Mouse (Mus musculus) liver, postnatal 0 days (tissue): ENCODE measurements at regions not wholly inside any gene's neighbourhood (a gene's known extent, or its start where the extent isn't known, plus 50 kb on each side); places are given as distances from the start of the nearest gene placed in this dataset.
A peak's percentile ranks its signal among the peaks of the same experiment; 100 is the strongest.

ENCODE experiments used
- ATAC-seq: fragments of 200-750 bp; cut with Nextera tagmentation; 2 replicates; pipeline ENCODE4 v1.8.0; 2017; ENCODE audit warnings: mild to moderate bottlenecking, moderate library complexity
- DNase-seq: peaks from one replicate; pipeline ENCODE4 v3.0.0-alpha.2; 2016
- H3K27ac ChIP-seq: fragments of 300-500 bp; sonication (generic); 2 replicates; pipeline ENCODE4 v1.5.1; 2014; ENCODE audit warnings: antibody characterized with exemption, moderate library complexity, mild to moderate bottlenecking, low read depth
- H3K27me3 ChIP-seq: fragments of 300-500 bp; sonication (generic); 2 replicates; pipeline ENCODE4 v1.6.1; 2014; ENCODE audit warnings: low read length, control low read depth, mixed read lengths; ENCODE audit not compliant: insufficient read depth
- H3K36me3 ChIP-seq: fragments of 300-500 bp; sonication (generic); replicated peaks from 2 replicates; pipeline ENCODE4 v1.6.1; 2014; ENCODE audit warnings: mild to moderate bottlenecking, control low read depth, low read length, moderate library complexity, mixed read lengths; ENCODE audit not compliant: insufficient read depth
- H3K4me1 ChIP-seq: fragments of 300-500 bp; sonication (generic); 2 replicates; pipeline ENCODE4 v1.6.1; 2014; ENCODE audit warnings: antibody characterized with exemption, mild to moderate bottlenecking, control low read depth; ENCODE audit not compliant: insufficient read depth
- H3K4me2 ChIP-seq: fragments of 300-500 bp; sonication (generic); 2 replicates; pipeline ENCODE4 v1.6.1; 2014; ENCODE audit warnings: low read depth, mild to moderate bottlenecking, low read length, moderate library complexity, mixed read lengths
- H3K4me3 ChIP-seq: fragments of 300-500 bp; sonication (generic); 2 replicates; pipeline ENCODE4 v1.5.1; 2014; ENCODE audit warnings: low read depth, low read length
- H3K9ac ChIP-seq: fragments of 300-500 bp; sonication (generic); replicated peaks from 2 replicates; pipeline ENCODE4 v1.6.1; 2014; ENCODE audit warnings: mild to moderate bottlenecking, moderate library complexity
- H3K9me3 ChIP-seq: fragments of 300-500 bp; sonication (generic); 2 replicates; pipeline ENCODE4 v1.6.1; 2016; ENCODE audit warnings: mild to moderate bottlenecking, control low read depth, low read length, mixed read lengths
- CTCF ChIP-seq: sonication (generic); IDR thresholded peaks from 2 replicates; pipeline ENCODE4 v1.5.1; 2016; ENCODE audit warnings: antibody characterized with exemption, low read depth
- EP300 ChIP-seq: IDR thresholded peaks from 2 replicates; pipeline ENCODE4 v1.6.1; 2016; ENCODE audit warnings: antibody characterized with exemption, low read depth, mild to moderate bottlenecking
- WGBS: fragments of 180-500 bp; shearing (Covaris S2); extraction: QIAGEN DNeasy Blood & Tissue Kit; methylation state at CpG from one replicate; pipeline ENCODE4 v1.1.7; 2014; ENCODE audit not compliant: insufficient replicate concordance; 5-methylcytosine and 5-hydroxymethylcytosine counted together

DNA sequence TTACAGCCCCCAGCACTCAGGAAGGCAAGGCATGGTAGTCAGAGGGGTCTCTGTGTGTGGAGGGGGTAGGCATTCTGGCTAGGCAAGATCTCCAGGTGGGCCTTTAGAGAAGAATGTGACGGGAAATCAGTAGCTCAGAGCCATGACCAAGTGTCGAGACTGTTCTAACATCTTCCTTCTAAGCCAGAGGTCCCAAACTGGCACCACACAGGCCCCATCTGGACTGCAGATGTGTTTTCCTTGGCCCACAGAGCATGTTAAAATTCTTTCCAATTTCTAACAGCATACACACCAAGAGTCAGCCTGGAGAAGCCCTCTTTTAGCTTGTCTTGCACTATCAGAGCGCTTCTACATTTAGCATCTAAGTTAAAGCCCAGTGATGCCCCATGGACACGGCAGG lies 241.5 kb downstream of the Gm765 start:
- TF ChIP-seq CTCF: no peak
- TF ChIP-seq EP300: no peak
- no peak for ATAC-seq
- no peak overlapping the region for H3K9ac ChIP-seq
- H3K4me2 ChIP-seq: no peak overlapping the region
- no peaks in the 10 kb centered on the region for H3K4me1 ChIP-seq
- H3K27ac ChIP-seq: no peak overlapping the region
- DNase-seq: no peak
- H3K9me3 ChIP-seq: no peaks in the 10 kb centered on the region
- no peak overlapping the region for H3K4me3 ChIP-seq
- no peaks in the 10 kb centered on the region for H3K36me3 ChIP-seq
- H3K27me3 ChIP-seq: no peaks in the 10 kb centered on the region
- 80% methylated on average over 4 of the region's 4 CpGs for WGBS

DNA sequence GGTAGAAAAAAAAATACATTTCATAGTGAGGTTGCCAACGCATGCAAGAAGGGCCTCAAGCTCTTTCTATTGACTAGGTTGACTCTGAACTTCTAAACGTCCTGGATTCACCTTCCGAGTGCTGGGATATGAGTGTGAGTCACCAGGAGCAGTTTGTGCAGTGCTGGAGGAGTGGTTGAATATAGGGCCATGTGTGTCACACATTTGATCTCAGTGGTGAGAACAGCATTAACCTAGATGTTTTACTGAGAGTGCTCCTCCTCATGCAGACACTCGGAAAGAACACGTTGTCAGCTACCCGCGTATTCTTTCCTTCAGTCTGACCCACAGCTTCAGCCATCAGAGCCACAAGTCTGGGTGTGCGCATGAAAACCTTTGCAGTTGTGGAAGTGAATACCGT lies 243.4 kb downstream of the Gm765 start:
- Histone ChIP-seq H3K9ac (no peak overlapping the region), H3K4me3 (no peak overlapping the region), H3K36me3 (no peaks in the 10 kb centered on the region), H3K4me2 (no peak overlapping the region), H3K9me3 (no peaks in the 10 kb centered on the region), H3K27ac (no peak overlapping the region), H3K4me1 (no peaks in the 10 kb centered on the region), H3K27me3 (no peaks in the 10 kb centered on the region)
- TF ChIP-seq CTCF (no peak), EP300 (no peak)
- ATAC-seq: no peak
- DNase-seq: no peak
- 83% methylated on average over 9 of the region's 9 CpGs for WGBS

DNA sequence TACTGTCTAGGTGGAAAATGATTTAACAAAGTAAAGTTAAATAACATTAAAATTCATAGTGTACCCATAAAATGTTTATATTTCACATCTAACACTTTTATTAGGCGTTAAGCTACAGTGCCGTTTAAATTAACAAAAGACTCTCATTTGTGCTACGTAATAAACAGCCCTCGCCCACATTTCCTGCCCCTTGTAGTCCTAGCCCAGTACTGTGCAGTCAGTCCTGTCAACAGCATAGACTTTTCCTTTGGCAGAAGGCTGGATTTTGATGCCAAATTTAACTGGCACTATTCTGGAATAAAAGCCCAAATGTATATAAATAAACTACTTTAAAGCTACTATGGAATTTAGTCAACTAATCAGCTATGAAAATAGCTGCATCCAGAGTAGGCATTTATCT lies 247.3 kb downstream of the Gm765 start:
- Histone ChIP-seq H3K36me3 (no peaks in the 10 kb centered on the region), H3K9me3 (no peaks in the 10 kb centered on the region), H3K4me1 (no peaks in the 10 kb centered on the region), H3K4me3 (no peak overlapping the region), H3K27ac (no peak overlapping the region), H3K9ac (no peak overlapping the region), H3K4me2 (no peak overlapping the region), H3K27me3 (no peaks in the 10 kb centered on the region)
- WGBS: 81% methylated on average over 4 of the region's 4 CpGs
- no peak for ATAC-seq
- DNase-seq: no peak
- TF ChIP-seq CTCF (no peak), EP300 (no peak)

DNA sequence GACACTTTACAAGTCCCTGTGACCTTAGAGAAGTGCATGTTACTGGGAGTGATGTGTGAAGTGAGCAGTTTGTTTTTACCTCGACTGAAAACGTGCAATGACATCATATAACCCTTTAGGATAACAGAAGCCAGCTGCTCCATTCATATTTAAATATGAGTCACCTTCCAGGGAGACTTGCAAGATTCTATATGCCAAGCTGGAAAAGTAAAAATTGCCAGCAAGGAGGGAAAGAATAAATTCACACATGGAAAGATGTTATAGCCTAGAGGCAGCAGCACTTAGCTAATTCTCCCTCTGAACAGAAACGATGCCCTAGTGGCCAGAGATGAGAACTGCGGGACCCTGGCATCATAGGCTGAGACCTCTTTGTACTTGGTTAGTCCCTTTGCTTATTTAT lies 253.4 kb downstream of the Gm765 start:
- TF ChIP-seq EP300: no peak
- peak; percentile 55 for TF ChIP-seq CTCF
- H3K4me2 ChIP-seq: no peak overlapping the region
- H3K36me3 ChIP-seq: no peaks in the 10 kb centered on the region
- H3K9ac ChIP-seq: no peak overlapping the region
- no peaks in the 10 kb centered on the region for H3K9me3 ChIP-seq
- H3K4me3 ChIP-seq: no peak overlapping the region
- no peak overlapping the region for H3K27ac ChIP-seq
- ATAC-seq (no peak), DNase-seq (no peak)
- 53% methylated on average over 4 of the region's 4 CpGs for WGBS
- no peaks in the 10 kb centered on the region for H3K4me1 ChIP-seq
- H3K27me3 ChIP-seq: no peaks in the 10 kb centered on the region

DNA sequence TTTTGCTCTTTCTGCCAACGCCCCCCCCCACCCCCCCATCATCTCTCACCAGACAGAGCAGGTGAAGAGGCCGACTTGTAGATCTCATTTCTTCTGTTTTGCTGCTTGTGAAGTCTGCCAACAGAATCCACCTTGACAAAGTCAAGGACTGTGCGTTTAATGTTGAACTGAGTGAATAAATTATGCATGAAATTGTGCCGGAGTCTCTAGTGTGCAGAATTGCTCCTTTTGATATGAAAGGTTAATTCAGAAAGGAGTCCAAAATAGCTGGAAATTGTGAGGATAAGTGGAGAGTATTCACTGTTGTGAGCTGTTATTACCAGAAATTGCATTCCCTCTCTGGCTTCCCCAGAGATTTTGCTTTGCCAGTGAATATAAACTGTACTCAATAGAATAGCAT lies 262.5 kb downstream of the Gm765 start:
- H3K36me3 ChIP-seq: no peaks in the 10 kb centered on the region
- no peak overlapping the region for H3K4me2 ChIP-seq
- 68% methylated on average over 4 of the region's 4 CpGs for WGBS
- H3K4me1 ChIP-seq: no peaks in the 10 kb centered on the region
- no peak overlapping the region for H3K27ac ChIP-seq
- TF ChIP-seq EP300: no peak
- no peak for TF ChIP-seq CTCF
- H3K9me3 ChIP-seq: no peaks in the 10 kb centered on the region
- H3K9ac ChIP-seq: no peak overlapping the region
- ATAC-seq: no peak
- no peaks in the 10 kb centered on the region for H3K27me3 ChIP-seq
- DNase-seq: no peak
- no peak overlapping the region for H3K4me3 ChIP-seq
